Mouse (Mus musculus): ENCODE results near the gene Olfr1258.
"Not testable (repeated sequence)": the region's sequence is repeated elsewhere in the genome, so short reads cannot be mapped to it uniquely, and the experiment has no call there.

The Olfr1258 gene

GRCm38 (mm10) chr2:89927009-89927408 lies at the start of gene Olfr1258:
Gene Olfr1258, plus strand, starts transcription at chr2:89927309.
- DNase-seq (ENCODE audit: low spot score) = no peak

- DNase-seq (ENCODE audit: low spot score) = no peak
These were observed 49.0 kb upstream of the Olfr1258 start, which contains the start of gene Olfr1257 for GRCm38 (mm10) chr2:89878137-89878536. Gene Olfr1257, plus strand, starts transcription at chr2:89878437.

- not testable (repeated sequence) for DNase-seq (ENCODE audit: low spot score)
These were observed 14.5 kb upstream of the Olfr1258 start for GRCm38 (mm10) chr2:89912616-89913015.

- DNase-seq (ENCODE audit: low spot score) = no peak
These were observed 21.5 kb downstream of the Olfr1258 start, which contains the start of gene Olfr1259 for GRCm38 (mm10) chr2:89948564-89948963. Gene Olfr1259, minus strand, starts transcription at chr2:89948664.

GRCm38 (mm10) chr2:89974184-89974583 lies 47.1 kb downstream of the Olfr1258 start, which contains the start of gene Olfr1260:
Gene Olfr1260, plus strand, starts transcription at chr2:89974340.
- peak; percentile 12 for DNase-seq (ENCODE audit: low spot score)

GRCm38 (mm10) chr2:89977709-89978108 lies 50.6 kb downstream of the Olfr1258 start:
- DNase-seq (ENCODE audit: low spot score) = no peak

Data from layer of hippocampus, adult 11-12 months (tissue).